Mouse (Mus musculus) brain, embryonic 14.5 days (tissue): ENCODE measurements around the gene Zbtb4. TPM values are rescaled to one million over a fixed set of nuclear protein-coding genes. Genes with fewer than 3 reads are reported as not detected.

ENCODE experiments used
- DNase-seq: peaks from one replicate; pipeline ENCODE4 v3.0.0-alpha.2; 2011; ENCODE audit warnings: low read depth
- CTCF ChIP-seq: fragments of 200-500 bp; IDR thresholded peaks from 2 replicates; pipeline ENCODE4 v1.5.1; 2012; ENCODE audit warnings: inconsistent platforms, mild to moderate bottlenecking, moderate library complexity, borderline replicate concordance; ENCODE audit not compliant: insufficient read depth, insufficient read length; ENCODE audit errors: extremely low read depth
- POLR2A ChIP-seq: fragments of 200-500 bp; IDR thresholded peaks from 2 replicates; pipeline ENCODE4 v1.6.1; 2012; ENCODE audit warnings: mild to moderate bottlenecking, inconsistent platforms, borderline replicate concordance; ENCODE audit not compliant: poor library complexity, insufficient read depth, insufficient read length, severe bottlenecking; ENCODE audit errors: extremely low read depth
- polyA plus RNA-seq: library from polyadenylated mRNA; depleted of rRNA; stranded (reverse); fragments of >200 nt; gene quantifications from 2 replicates; pipeline ENCODE4 v1.2.3, GENCODE M21; 2012

Gene Zbtb4
- polyA plus RNA-seq, 1 experiment, result 12.1 TPM

DNA sequence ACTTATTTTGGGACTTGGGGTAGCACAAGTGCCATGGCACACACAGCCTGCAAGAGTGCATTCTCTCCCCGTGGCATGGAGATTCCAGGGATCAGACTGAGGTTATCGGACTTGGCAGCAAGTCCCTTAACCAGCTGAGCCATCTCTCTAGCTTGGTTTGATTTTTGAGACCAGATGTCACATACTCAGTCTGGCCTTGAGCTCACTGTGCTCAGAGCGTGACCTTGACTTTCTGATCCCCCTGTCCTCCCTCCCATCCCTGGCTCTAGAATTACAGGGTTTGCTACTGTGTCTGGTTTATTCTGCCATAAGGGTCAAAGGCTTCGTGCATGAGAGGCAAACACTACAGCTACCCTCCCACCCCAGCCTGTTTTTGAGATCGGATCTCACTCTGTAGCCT lies 23.7 kb downstream of the Zbtb4 start:
- no peak for DNase-seq
- TF ChIP-seq CTCF (no peak), POLR2A (no peak)

DNA sequence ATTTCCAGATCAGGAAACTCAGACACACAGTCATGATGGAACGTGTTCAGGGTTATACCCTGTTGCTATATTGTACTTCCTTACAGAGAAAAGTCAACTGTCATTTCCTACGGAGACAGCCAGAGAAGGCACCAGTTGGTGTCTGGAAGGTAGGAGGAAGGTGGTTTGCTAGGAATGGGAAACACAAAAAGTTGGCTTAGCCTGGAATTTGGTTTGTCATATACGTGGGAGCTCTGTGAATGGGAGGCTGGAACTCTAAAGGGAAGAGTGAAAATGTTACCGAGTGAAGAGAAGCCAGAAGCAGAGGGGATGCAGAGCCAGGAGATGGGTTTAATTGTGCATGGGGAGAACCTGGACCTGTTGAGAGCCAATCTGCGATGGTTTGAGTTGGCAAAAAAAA lies 25.7 kb downstream of the Zbtb4 start:
- no peak for DNase-seq
- TF ChIP-seq CTCF, result no peak
- no peak for TF ChIP-seq POLR2A

DNA sequence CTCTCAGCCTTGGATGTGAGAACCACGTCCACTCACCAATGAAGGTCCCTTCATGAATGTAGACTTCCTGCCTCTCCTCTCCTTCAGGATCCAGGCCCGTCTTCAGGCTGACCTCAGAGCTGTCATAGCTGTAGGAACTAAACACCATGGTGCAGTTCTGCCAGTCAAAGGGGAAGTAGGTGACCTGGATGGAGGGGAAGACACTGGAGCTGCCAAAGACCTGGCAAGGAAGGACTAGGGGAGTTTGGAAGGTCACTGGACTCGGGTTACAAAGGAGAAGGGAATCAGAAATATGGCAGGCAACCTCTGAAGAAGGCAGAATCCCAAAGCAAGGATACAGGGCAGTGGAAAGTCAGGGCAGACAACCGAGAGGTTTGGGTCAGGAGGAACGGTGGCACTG lies 27.7 kb downstream of the Zbtb4 start:
- DNase-seq, result no peak
- TF ChIP-seq CTCF (no peak), POLR2A (no peak)

DNA sequence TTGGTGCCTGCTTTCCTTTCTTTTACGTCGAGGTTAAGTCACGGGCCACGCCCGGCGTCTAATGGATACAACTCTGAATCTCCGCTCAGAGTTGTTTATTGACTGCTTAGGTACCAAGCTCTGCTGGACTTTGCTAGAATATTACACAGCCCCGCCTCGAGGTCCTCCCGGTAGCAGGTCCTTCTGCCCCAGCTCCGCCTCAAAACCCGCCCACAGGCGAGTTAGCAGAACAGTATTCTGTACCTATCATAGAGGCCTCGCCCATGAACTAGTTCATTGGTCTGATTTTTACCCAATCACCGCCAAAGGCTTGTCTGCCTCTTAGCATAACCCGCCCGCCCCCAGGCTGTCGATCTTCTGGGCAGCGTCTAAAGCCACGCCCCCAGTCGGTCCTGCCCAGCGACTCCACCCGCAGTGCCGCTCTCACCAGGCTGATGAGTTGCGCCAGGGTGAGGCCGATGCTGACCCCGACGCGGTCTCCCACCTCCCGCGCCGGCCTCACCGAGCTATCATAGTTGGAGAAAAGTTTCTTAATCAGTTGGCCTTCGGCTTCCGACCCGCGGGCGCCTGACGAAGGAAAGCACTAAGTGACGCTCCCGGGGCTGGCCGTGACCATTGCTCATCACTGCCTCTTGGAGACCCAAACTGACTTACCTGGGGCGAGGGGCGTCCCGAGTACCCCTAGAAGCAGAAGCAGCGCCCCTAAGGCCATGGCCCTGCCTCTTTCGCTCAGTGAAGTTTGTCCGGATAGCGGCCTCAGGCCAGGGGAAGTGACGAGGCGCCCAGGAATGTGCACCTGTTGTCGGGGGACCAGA lies 29.7 kb downstream of the Zbtb4 start, which contains the start of gene Chrnb1:
Chrnb1 (minus strand) TSS at position 776 of the 815 bp plus-strand sequence.
- TF ChIP-seq POLR2A (no peak), CTCF (no peak)
- peak; percentile 97 for DNase-seq

DNA sequence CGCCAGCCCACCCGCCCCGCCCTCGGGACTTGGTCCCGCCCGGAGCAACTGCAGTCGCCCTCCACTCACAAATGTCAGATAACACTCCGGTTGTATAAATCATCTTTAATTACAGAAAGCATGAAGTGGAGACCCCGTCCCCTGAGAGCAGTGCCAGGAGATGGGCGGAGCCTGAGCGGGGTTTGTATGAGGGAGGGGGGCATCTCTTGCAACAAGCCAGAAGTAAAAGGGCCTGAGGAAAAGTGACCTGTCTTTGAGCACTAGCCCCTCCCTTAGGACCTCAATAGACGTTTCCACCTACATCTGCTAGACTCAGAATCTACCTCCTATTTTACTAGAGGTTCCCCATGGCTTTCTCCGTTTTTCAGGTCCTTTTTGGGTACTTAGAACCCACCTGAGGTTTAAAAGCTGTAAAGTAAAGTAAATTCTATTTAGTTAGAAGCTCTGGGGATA lies 30.3 kb downstream of the Zbtb4 start:
- peak; percentile 17 for DNase-seq
- no peak for TF ChIP-seq POLR2A
- no peak for TF ChIP-seq CTCF

DNA sequence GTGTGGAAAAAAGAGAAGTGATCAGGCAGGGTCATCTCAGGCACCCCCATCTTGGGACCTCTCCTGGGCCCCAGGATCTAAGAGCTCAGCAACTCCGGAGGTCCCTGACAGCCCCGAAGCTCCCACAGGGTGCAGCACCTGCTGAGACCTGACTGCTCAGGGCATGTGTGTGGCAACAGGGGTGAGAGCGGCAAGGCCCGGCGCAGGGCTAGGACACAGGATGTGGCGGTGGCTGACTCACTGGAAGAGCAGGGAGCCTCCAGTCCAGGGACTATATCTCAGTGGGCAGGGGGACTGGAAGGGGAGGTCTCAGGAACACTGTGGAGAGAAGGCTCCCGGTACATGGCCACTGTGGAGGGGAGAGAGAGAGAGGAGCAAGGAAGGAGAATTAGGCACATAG lies 32.2 kb downstream of the Zbtb4 start:
- no peak for TF ChIP-seq POLR2A
- TF ChIP-seq CTCF, result no peak
- DNase-seq, result no peak

DNA sequence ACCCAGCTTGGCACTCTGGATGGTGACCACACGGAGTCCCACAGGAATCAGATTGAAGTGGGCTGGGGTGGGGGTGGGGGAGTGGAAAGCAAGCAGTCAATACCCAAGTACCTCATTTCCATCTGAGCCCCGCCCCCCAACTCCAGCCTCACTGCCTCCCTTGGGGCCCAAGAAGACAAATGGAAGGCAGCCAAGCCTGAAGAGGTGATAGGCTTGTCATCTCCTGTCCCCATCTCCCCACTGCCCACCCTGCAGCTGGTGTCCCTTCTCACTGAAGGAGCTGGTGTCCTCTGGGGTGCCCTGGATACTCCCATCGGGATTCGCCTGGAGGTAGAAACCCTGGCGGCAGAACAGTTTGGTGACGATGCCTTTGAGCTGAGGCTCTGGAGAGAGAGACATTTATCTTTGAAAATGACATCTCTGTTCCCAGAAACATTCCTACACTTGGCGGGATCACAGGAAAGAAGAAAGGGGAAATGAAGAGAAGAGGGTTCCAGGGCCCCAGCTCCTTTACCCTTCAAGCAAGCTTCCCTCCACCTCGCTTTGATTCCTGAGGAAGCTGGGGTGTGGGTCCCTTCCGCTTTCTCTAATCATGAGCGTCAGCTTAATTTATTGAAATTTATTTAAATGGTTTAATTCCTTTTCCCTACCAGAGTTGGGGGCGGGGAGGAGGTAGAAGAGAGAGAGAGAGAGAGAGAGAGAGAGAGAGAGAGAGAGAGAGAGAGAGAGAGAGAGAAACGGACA lies 33.9 kb downstream of the Zbtb4 start:
- peak; percentile 82 for DNase-seq
- TF ChIP-seq POLR2A (no peak), CTCF (no peak)

DNA sequence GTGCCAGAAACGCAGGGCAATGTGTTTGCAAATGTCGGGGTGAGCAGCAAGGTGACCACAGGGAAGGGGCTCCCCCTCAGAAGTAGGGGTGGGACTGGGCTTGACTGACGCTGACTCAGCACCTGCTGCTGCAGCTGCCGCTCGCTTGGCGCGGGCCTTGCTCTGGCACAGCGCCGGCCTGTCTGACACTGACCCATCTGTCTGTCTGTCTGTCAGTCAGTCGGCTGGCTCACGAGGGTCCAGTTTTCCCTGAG lies 34.4 kb downstream of the Zbtb4 start:
- TF ChIP-seq POLR2A (no peak), CTCF (no peak)
- no peak for DNase-seq

DNA sequence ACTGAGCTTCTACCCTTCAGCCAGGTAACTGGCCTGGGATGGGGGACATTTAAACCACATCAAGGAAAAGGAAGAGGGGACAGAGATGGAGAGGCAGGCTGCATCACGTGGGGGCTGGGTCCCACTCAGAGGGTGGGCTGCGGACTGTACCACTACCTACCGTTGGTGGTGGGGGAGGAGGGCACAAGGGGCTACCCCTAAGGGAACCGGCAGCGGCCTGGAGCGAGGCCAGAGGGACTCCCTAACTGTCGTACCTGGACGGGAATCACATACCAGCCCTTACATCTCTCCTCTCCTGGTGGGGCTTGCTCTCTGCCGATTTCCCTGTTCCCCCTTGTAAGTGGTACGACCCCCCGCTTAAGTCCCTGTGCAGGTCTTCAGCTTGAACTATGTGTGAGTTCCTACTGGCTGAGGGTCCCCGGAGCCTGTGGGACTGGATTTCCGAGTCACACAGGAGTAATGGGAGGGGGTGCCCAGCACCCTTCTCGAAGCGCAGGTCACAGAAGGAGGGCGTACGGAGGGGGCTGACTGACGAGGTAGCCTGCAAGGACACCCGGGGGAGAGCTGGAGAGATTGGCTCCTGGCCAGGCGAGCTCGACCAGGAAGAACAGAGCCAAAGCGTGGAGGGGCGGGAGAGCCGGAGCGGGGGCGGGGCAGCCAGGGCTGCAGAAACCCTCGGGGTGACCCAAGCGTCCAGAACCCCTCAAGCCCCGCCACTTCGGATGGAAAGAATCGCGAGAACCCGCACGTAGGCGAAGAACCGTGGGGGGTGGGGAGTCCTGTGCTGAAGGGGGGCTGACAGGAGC lies 34.9 kb downstream of the Zbtb4 start:
- DNase-seq, result peak; percentile 96
- no peak for TF ChIP-seq CTCF
- 0 out of 2 replicates have a peak, but pooled peaks have one; percentile 11 for TF ChIP-seq POLR2A

DNA sequence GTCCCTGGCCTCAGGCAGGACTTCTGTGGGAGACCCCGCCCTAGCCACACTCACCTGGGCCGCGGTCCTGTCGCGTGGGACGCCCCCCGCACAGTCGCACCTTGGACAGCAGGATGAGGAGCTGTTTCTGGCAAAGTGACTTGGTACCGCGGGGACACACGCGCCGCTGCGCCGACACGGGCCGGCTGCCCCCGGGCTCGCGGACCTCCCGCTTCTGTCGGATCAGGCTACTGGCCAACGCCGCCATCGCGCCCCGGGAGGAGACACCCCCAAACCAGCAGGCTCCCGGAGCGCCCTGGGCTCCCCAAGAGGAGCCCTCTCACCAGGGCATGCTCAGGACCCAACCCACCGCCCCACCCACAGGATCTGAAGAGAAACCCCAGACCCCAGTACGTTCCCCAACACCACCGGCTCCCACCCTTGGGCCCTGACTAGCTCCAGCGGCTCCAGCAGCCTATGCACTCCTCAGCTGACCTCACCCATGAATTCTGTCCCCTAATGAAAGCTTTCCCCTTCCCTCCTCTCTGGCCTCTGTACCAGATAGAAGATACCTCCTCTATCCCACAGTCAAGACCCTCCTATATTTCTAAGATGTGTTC lies 35.8 kb downstream of the Zbtb4 start, which contains the start of gene Fgf11:
Fgf11 (minus strand) TSS at position 479 of the 599 bp plus-strand sequence.
- TF ChIP-seq CTCF (no peak), POLR2A (no peak)
- no peak for DNase-seq
